Mouse (Mus musculus) hindbrain, embryonic 14.5 days (tissue): Measurements from ENCODE around the gene Setmar. TPM values are rescaled to one million over a fixed set of nuclear protein-coding genes. Genes with fewer than 3 reads are reported as not detected.
"Not testable (repeated sequence)": the region's sequence is repeated elsewhere in the genome, so short reads cannot be mapped to it uniquely, and the experiment has no call there.

Experiments
- ATAC-seq: fragments of 200-750 bp; cut with Nextera tagmentation; 2 replicates; pipeline ENCODE4 v1.8.0; 2017; ENCODE audit warnings: moderate number of reproducible peaks, mild to moderate bottlenecking, moderate TSS enrichment, moderate library complexity; ENCODE audit not compliant: low FRiP score
- DNase-seq: peaks from one replicate; pipeline ENCODE4 v3.0.0-alpha.2; 2015; ENCODE audit warnings: low spot score
- H3K27ac ChIP-seq: fragments of 300-500 bp; sonication (generic); 2 replicates; pipeline ENCODE4 v1.5.1; 2014; ENCODE audit warnings: mild to moderate bottlenecking, moderate library complexity
- H3K27me3 ChIP-seq: fragments of 300-500 bp; sonication (generic); 2 replicates; pipeline ENCODE4 v1.6.1; 2014; ENCODE audit warnings: mild to moderate bottlenecking, low read length, mixed read lengths; ENCODE audit not compliant: control insufficient read depth, insufficient read depth
- H3K36me3 ChIP-seq: fragments of 300-500 bp; sonication (generic); replicated peaks from 2 replicates; pipeline ENCODE4 v1.6.1; 2014; ENCODE audit not compliant: control insufficient read depth, insufficient read depth
- H3K4me1 ChIP-seq: fragments of 300-500 bp; sonication (generic); replicated peaks from 2 replicates; pipeline ENCODE4 v1.6.1; 2014; ENCODE audit warnings: antibody characterized with exemption, low read length, mixed read lengths; ENCODE audit not compliant: control insufficient read depth, insufficient read depth
- H3K4me2 ChIP-seq: fragments of 300-500 bp; sonication (generic); replicated peaks from 2 replicates; pipeline ENCODE4 v1.6.1; 2014; ENCODE audit warnings: mild to moderate bottlenecking, moderate library complexity
- H3K4me3 ChIP-seq: fragments of 300-500 bp; sonication (generic); replicated peaks from 2 replicates; pipeline ENCODE4 v1.5.1; 2014; ENCODE audit warnings: mild to moderate bottlenecking, low read length
- H3K9ac ChIP-seq: fragments of 300-500 bp; sonication (generic); 2 replicates; pipeline ENCODE4 v1.6.1; 2014
- H3K9me3 ChIP-seq: fragments of 300-500 bp; sonication (generic); 2 replicates; pipeline ENCODE4 v1.6.1; 2016; ENCODE audit warnings: low read length; ENCODE audit not compliant: control insufficient read depth
- WGBS: fragments of 180-500 bp; shearing (Covaris S2); extraction: QIAGEN DNeasy Blood & Tissue Kit; methylation state at CpG from one replicate; pipeline ENCODE4 v1.1.7; 2014; 5-methylcytosine and 5-hydroxymethylcytosine counted together
- polyA plus RNA-seq: library from polyadenylated mRNA; unstranded; fragments of >200 nt; fragmentation: Nextera tagmentation; extraction: Ambion mirVana; gene quantifications from 2 replicates; pipeline ENCODE4 v1.2.1, GENCODE M21; 2014

Setmar gene
- polyA plus RNA-seq = 6.5 and 6.9 TPM in 2 replicates

GRCm38 (mm10) chr6:108064918-108065526 is at the start of gene Setmar:
Gene Setmar, plus strand, starts transcription at chr6:108065045.
- under 1% methylated on average over 24 of the region's 24 CpGs for WGBS
- ATAC-seq (peak; percentile 97), DNase-seq (peak; percentile 97)
- Histone ChIP-seq H3K9me3 (no peaks in the 10 kb centered on the region), H3K4me3 (peak within 1 kb of the TSS; percentile 39), H3K4me1 (no peaks in the 10 kb centered on the region), H3K36me3 (no peaks in the 10 kb centered on the region), H3K27ac (peak within 1 kb of the TSS; percentile 87), H3K4me2 (peak within 1 kb of the TSS; percentile 50), H3K9ac (peak within 1 kb of the TSS; percentile 47), H3K27me3 (no peaks in the 10 kb centered on the region)

- ATAC-seq (no peak), DNase-seq (no peak)
- WGBS = 92% methylated on average over 5 of the region's 5 CpGs
- H3K27ac ChIP-seq = no peak overlapping the region
- H3K4me1 ChIP-seq = no peaks in the 10 kb centered on the region
- H3K9ac ChIP-seq = no peak overlapping the region
- H3K4me3 ChIP-seq = no peak overlapping the region
- H3K4me2 ChIP-seq = no peak overlapping the region
- no peaks in the 10 kb centered on the region for H3K9me3 ChIP-seq
- no peaks in the 10 kb centered on the region for H3K27me3 ChIP-seq
- H3K36me3 ChIP-seq = no peaks in the 10 kb centered on the region
Observed at GRCm38 (mm10) chr6:108021646-108022045, 43.2 kb upstream of the Setmar start.

- H3K27me3 ChIP-seq, H3K4me2 ChIP-seq, H3K9ac ChIP-seq, ATAC-seq, H3K27ac ChIP-seq, H3K4me1 ChIP-seq, H3K9me3 ChIP-seq, H3K4me3 ChIP-seq, H3K36me3 ChIP-seq: not testable (repeated sequence)
- 2% methylated on average over 1 of the region's 2 CpGs for WGBS
- peak; percentile 81 for DNase-seq
Observed at GRCm38 (mm10) chr6:108055041-108055440, 9.8 kb upstream of the Setmar start.

DNA sequence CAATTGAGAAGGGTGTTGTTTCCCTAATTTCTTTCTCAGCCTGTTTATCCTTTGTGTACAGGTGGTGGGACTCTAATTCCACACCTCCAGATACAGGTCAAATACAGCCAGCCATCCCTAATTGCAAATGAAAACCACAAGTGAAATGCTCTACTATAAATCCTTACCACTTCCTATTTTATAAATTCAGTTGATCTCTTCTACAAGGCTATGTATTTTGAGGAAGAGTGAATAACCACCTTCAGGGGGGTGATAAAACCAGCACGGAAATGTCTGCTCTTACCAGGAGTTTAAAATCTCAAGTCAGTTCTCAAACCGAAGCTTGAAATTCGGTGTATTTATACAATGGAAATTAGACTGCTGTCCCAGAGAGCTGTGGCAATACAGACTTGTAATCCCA is 8.9 kb upstream of the Setmar start:
- no peak for DNase-seq
- Histone ChIP-seq H3K36me3 (no peaks in the 10 kb centered on the region), H3K27ac (no peak overlapping the region), H3K9ac (no peak overlapping the region), H3K27me3 (no peaks in the 10 kb centered on the region), H3K4me1 (no peaks in the 10 kb centered on the region), H3K4me2 (no peak overlapping the region), H3K9me3 (no peaks in the 10 kb centered on the region), H3K4me3 (no peak overlapping the region)
- no peak for ATAC-seq
- 83% methylated on average over 3 of the region's 3 CpGs for WGBS

GRCm38 (mm10) chr6:108057353-108057752 is 7.5 kb upstream of the Setmar start:
- WGBS = 71% methylated on average over 4 of the region's 4 CpGs
- no peaks in the 10 kb centered on the region for H3K36me3 ChIP-seq
- DNase-seq (no peak), ATAC-seq (no peak)
- H3K9ac ChIP-seq = no peak overlapping the region
- no peak overlapping the region for H3K4me2 ChIP-seq
- no peak overlapping the region for H3K27ac ChIP-seq
- H3K27me3 ChIP-seq = no peaks in the 10 kb centered on the region
- H3K9me3 ChIP-seq = no peaks in the 10 kb centered on the region
- H3K4me1 ChIP-seq = no peaks in the 10 kb centered on the region
- no peak overlapping the region for H3K4me3 ChIP-seq

GRCm38 (mm10) chr6:108058066-108058465 is 6.8 kb upstream of the Setmar start:
- no peaks in the 10 kb centered on the region for H3K4me1 ChIP-seq
- no peak for ATAC-seq
- H3K27ac ChIP-seq = no peak overlapping the region
- H3K9me3 ChIP-seq = no peaks in the 10 kb centered on the region
- no peak overlapping the region for H3K4me3 ChIP-seq
- H3K36me3 ChIP-seq = no peaks in the 10 kb centered on the region
- 91% methylated on average over 5 of the region's 5 CpGs for WGBS
- no peak overlapping the region for H3K4me2 ChIP-seq
- no peak for DNase-seq
- H3K9ac ChIP-seq = no peak overlapping the region
- no peaks in the 10 kb centered on the region for H3K27me3 ChIP-seq

GRCm38 (mm10) chr6:108061121-108061520 is 3.7 kb upstream of the Setmar start:
- Histone ChIP-seq H3K27me3 (no peaks in the 10 kb centered on the region), H3K27ac (no peak overlapping the region), H3K4me1 (no peaks in the 10 kb centered on the region), H3K4me2 (no peak overlapping the region), H3K9me3 (no peaks in the 10 kb centered on the region), H3K36me3 (no peaks in the 10 kb centered on the region), H3K9ac (no peak overlapping the region), H3K4me3 (no peak overlapping the region)
- no peak for DNase-seq
- ATAC-seq = no peak
- 85% methylated on average over 3 of the region's 3 CpGs for WGBS

GRCm38 (mm10) chr6:108065583-108065982 is 738 bp downstream of the Setmar start:
- no peaks in the 10 kb centered on the region for H3K4me1 ChIP-seq
- H3K4me2 ChIP-seq = peak overlapping the region; percentile 50
- peak; percentile 79 for DNase-seq
- ATAC-seq = no peak
- H3K27me3 ChIP-seq = no peaks in the 10 kb centered on the region
- H3K27ac ChIP-seq = peak overlapping the region; percentile 87
- WGBS = 11% methylated on average over 6 of the region's 6 CpGs
- no peaks in the 10 kb centered on the region for H3K9me3 ChIP-seq
- H3K4me3 ChIP-seq = peak overlapping the region; percentile 39
- no peaks in the 10 kb centered on the region for H3K36me3 ChIP-seq
- H3K9ac ChIP-seq = peak overlapping the region; percentile 47

GRCm38 (mm10) chr6:108070947-108071346 is 6.1 kb downstream of the Setmar start:
- no peak for DNase-seq
- 95% methylated on average over 7 of the region's 7 CpGs for WGBS
- ATAC-seq = no peak
- Histone ChIP-seq H3K9me3 (no peaks in the 10 kb centered on the region), H3K4me1 (no peaks in the 10 kb centered on the region), H3K4me2 (no peak overlapping the region), H3K27me3 (no peaks in the 10 kb centered on the region), H3K27ac (no peak overlapping the region), H3K9ac (no peak overlapping the region), H3K36me3 (peaks cover 11% of the 10 kb centered on the region), H3K4me3 (no peak overlapping the region)

- ATAC-seq = no peak
- no peaks in the 10 kb centered on the region for H3K4me1 ChIP-seq
- H3K27me3 ChIP-seq = no peaks in the 10 kb centered on the region
- no peak overlapping the region for H3K27ac ChIP-seq
- peaks cover 15% of the 10 kb centered on the region for H3K36me3 ChIP-seq
- whole genome bisulfite sequencing = 87% methylated on average over 5 of the region's 5 CpGs
- no peaks in the 10 kb centered on the region for H3K9me3 ChIP-seq
- H3K9ac ChIP-seq = no peak overlapping the region
- H3K4me2 ChIP-seq = no peak overlapping the region
- DNase-seq = no peak
- no peak overlapping the region for H3K4me3 ChIP-seq
Observed at GRCm38 (mm10) chr6:108073071-108073470, 8.2 kb downstream of the Setmar start.
